Mouse (Mus musculus): ENCODE data around the gene Carmil3. TPM values are rescaled to one million over a fixed set of nuclear protein-coding genes. Genes with fewer than 3 reads are reported as not detected.

The Carmil3 gene
- 2.8 and 3.1 TPM in 2 replicates for polyA plus RNA-seq (2014; fragmentation: Nextera tagmentation; extraction: Ambion mirVana)

DNA sequence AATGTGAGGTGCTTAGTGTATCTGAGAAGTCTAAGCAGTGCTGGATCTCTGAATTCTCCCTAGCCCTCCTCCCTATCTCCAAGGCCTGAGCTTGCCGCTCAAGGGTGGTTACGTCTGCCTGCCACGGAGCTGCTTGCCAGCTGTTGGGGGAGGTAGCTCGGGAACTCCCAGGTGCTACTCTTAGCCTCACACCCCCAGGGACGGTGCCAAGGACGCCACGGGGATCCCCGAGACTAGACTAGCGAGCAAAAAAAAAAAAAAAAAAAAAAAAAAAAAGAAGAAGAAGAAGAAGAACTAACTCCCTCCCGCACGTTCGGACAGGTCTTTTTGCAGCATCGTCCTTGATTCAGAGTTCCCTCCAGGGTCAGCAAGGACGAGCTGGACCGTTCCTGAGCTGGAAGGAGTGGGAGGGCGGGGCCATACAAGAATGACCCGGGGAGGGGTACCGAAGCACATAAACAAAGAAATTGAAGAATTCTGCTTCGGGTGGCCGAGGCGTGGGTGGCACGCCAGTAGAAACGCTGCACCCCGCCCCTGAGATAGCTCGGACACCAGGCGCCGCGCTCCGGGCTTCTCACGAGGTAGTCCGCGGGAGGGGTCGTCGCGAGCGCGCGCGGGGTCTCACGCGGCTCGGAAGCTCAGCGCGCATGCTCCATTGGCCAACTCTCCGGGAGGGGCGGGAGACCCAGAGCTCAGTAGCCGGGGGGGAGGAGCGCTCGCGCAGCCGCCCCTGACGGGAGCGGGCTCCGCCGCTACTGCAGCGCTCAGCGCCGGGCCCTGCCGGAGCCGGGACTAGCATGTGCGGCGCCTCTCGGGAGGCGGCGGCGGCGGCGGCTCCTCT is at the start of gene Carmil3:
Gene Carmil3, plus strand, starts transcription at position 291 of the 841 bp plus-strand sequence.
- Histone ChIP-seq H3K27ac (ENCODE audit: low read depth) (peak within 1 kb of the TSS; percentile 46; the same call in 1 of the 2 replicates), H3K27me3 (ENCODE audit: insufficient read depth, low read length) (no peaks in the 10 kb centered on the region), H3K36me3 (ENCODE audit: insufficient read depth) (peaks cover 19% of the 10 kb centered on the region; the same call in 1 of the 2 replicates), H3K4me3 (ENCODE audit: low read depth, low read length) (peak within 1 kb of the TSS; percentile 66), H3K9ac (peak within 1 kb of the TSS; percentile 53), H3K4me1 (ENCODE audit: insufficient read depth) (peaks cover 4% of the 10 kb centered on the region; the same call in 1 of the 2 replicates), H3K9me3 (ENCODE audit: low read depth, low read length) (no peaks in the 10 kb centered on the region), H3K4me2 (peak within 1 kb of the TSS; percentile 99)
- WGBS = under 1% methylated on average over 62 of the region's 68 CpGs
- peak; percentile 86 for DNase-seq
- ATAC-seq (ENCODE audit: insufficient read depth) = peak; percentile 86
- TF ChIP-seq CTCF (IDR thresholded peaks at IDR 0.05; ENCODE audit: low read depth) = no peak

DNA sequence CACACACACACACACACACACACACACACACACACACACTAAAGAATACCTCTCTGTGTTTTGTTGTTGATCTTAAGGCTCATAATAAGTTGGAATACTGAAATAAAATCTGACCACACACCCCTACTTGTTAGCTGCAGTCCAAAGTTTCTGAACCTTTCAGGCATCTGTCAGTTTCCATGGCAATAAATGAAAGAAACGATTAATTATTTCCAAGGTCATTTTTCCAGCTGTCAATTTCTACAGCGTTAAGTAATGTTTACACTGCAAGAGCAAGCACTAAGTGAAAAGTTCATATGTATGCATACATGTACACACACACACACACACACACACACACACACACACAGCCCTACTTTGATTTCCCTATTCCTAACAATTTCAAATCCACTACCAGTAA is 32.8 kb upstream of the Carmil3 start:
- no peak overlapping the region for H3K27ac ChIP-seq (ENCODE audit: low read depth)
- H3K27me3 ChIP-seq (ENCODE audit: insufficient read depth, low read length) = no peaks in the 10 kb centered on the region
- DNase-seq (no peak), ATAC-seq (ENCODE audit: insufficient read depth) (no peak)
- H3K9me3 ChIP-seq (ENCODE audit: low read depth, low read length) = no peaks in the 10 kb centered on the region; the same call in 1 of the 2 replicates
- no peak overlapping the region for H3K4me2 ChIP-seq
- 49% methylated on average over 2 of the region's 2 CpGs for WGBS
- no peak for TF ChIP-seq CTCF (IDR thresholded peaks at IDR 0.05; ENCODE audit: low read depth)
- H3K4me1 ChIP-seq (ENCODE audit: insufficient read depth) = no peaks in the 10 kb centered on the region
- no peaks in the 10 kb centered on the region for H3K36me3 ChIP-seq (ENCODE audit: insufficient read depth)
- no peak overlapping the region for H3K4me3 ChIP-seq (ENCODE audit: low read depth, low read length)
- no peak overlapping the region for H3K9ac ChIP-seq

DNA sequence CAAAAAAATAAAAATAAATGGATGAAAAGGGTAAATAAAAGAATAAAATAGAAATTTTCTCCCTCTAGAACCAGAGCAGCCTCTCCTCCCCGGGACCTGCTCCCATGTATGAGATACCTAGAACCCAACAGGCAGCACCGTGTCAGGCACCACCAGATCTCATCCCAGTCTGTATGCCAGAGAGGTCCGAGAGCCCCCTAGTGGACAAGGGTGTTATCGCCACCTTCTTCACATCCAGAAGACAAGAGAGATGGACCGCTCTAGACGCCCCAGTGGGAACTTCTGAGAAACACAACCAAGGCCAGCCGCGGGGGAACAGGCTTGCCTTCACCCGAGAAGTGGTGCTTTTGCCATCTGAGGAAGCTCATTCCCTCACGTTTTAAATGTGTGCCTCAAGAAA is 32.2 kb upstream of the Carmil3 start:
- Histone ChIP-seq H3K9ac (no peak overlapping the region), H3K9me3 (ENCODE audit: low read depth, low read length) (no peaks in the 10 kb centered on the region; the same call in 1 of the 2 replicates), H3K4me1 (ENCODE audit: insufficient read depth) (no peaks in the 10 kb centered on the region), H3K36me3 (ENCODE audit: insufficient read depth) (no peaks in the 10 kb centered on the region), H3K4me2 (no peak overlapping the region), H3K27me3 (ENCODE audit: insufficient read depth, low read length) (no peaks in the 10 kb centered on the region), H3K27ac (ENCODE audit: low read depth) (no peak overlapping the region), H3K4me3 (ENCODE audit: low read depth, low read length) (no peak overlapping the region)
- DNase-seq (peak; percentile 86), ATAC-seq (ENCODE audit: insufficient read depth) (no peak)
- 21% methylated on average over 10 of the region's 10 CpGs for WGBS
- TF ChIP-seq CTCF (IDR thresholded peaks at IDR 0.05; ENCODE audit: low read depth) = peak; percentile 83

DNA sequence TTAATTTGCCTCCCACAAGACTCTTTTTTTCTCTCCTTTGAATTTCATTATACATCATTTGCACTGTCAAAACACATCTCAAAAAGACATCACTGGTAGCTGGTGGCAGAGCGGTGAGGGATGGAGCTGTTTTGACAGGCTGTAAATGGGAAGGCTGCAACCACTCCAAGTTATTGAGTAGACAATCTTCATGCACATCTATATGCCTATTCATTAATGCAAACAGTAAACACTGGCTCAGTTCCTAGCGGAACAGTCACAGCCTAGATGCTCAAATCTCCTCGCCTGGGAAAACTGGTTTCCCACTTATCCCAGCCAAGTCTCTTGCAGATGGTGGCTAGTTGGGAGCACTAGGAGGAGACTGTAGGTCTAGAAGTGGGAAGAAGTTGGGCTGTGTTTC is 31.7 kb upstream of the Carmil3 start:
- no peaks in the 10 kb centered on the region for H3K36me3 ChIP-seq (ENCODE audit: insufficient read depth)
- no peak for ATAC-seq (ENCODE audit: insufficient read depth)
- no peaks in the 10 kb centered on the region for H3K4me1 ChIP-seq (ENCODE audit: insufficient read depth)
- H3K27ac ChIP-seq (ENCODE audit: low read depth) = no peak overlapping the region
- TF ChIP-seq CTCF (IDR thresholded peaks at IDR 0.05; ENCODE audit: low read depth) = no peak
- H3K4me2 ChIP-seq = no peak overlapping the region
- WGBS = 70% methylated on average over 3 of the region's 3 CpGs
- no peaks in the 10 kb centered on the region; the same call in 1 of the 2 replicates for H3K9me3 ChIP-seq (ENCODE audit: low read depth, low read length)
- no peaks in the 10 kb centered on the region for H3K27me3 ChIP-seq (ENCODE audit: insufficient read depth, low read length)
- no peak overlapping the region for H3K4me3 ChIP-seq (ENCODE audit: low read depth, low read length)
- DNase-seq = no peak
- H3K9ac ChIP-seq = no peak overlapping the region

DNA sequence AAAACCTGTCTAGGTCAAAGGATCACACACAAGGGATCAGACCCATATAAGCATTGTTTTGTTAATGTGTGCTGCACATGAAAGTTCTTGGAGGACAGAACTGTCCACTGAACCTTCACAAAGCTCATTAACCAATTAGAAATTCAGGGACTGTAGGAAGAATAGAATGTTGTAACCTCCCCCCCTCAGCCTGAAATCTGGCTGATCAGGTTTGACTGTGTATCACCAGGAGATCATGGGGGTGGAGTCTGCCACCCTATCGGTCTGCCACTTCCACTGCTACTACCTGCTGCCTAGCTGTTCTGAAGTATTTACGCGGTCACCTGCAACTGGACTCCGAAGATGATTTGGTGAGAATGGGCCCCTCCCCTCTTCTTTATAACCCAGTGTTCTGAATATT is 30.7 kb upstream of the Carmil3 start:
- Histone ChIP-seq H3K9ac (no peak overlapping the region), H3K4me2 (no peak overlapping the region), H3K36me3 (ENCODE audit: insufficient read depth) (no peaks in the 10 kb centered on the region), H3K27me3 (ENCODE audit: insufficient read depth, low read length) (no peaks in the 10 kb centered on the region), H3K4me1 (ENCODE audit: insufficient read depth) (no peaks in the 10 kb centered on the region), H3K4me3 (ENCODE audit: low read depth, low read length) (no peak overlapping the region), H3K27ac (ENCODE audit: low read depth) (no peak overlapping the region), H3K9me3 (ENCODE audit: low read depth, low read length) (no peaks in the 10 kb centered on the region; the same call in 1 of the 2 replicates)
- TF ChIP-seq CTCF (IDR thresholded peaks at IDR 0.05; ENCODE audit: low read depth) = no peak
- ATAC-seq (ENCODE audit: insufficient read depth) (peak; percentile 44; the same call in 1 of the 2 replicates), DNase-seq (no peak)
- WGBS = 55% methylated on average over 4 of the region's 4 CpGs

DNA sequence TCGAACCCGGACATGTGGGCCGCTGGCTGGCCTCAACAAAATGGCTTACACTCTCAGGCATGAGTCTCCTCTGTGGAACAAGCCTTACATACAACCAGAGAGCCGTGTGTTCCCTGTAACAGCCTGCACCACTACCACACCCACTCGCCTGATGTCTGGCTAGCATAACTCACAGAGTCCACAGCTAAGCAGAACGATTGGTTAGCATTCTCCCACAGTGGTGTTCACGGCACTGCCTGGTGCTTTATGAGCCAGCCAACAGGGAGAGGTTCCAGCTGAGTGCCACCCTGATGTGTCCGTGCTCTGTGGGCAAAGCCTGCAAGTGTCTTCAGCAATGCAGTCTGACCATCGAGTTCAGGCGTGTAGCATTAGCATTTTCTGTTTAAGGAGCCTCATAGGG is 30.2 kb upstream of the Carmil3 start:
- TF ChIP-seq CTCF (IDR thresholded peaks at IDR 0.05; ENCODE audit: low read depth) = no peak
- no peak overlapping the region for H3K9ac ChIP-seq
- no peak overlapping the region for H3K4me3 ChIP-seq (ENCODE audit: low read depth, low read length)
- H3K36me3 ChIP-seq (ENCODE audit: insufficient read depth) = no peaks in the 10 kb centered on the region
- WGBS = 64% methylated on average over 10 of the region's 10 CpGs
- DNase-seq (no peak), ATAC-seq (ENCODE audit: insufficient read depth) (no peak)
- H3K4me2 ChIP-seq = no peak overlapping the region
- H3K27me3 ChIP-seq (ENCODE audit: insufficient read depth, low read length) = no peaks in the 10 kb centered on the region
- H3K9me3 ChIP-seq (ENCODE audit: low read depth, low read length) = no peaks in the 10 kb centered on the region; the same call in 1 of the 2 replicates
- no peaks in the 10 kb centered on the region for H3K4me1 ChIP-seq (ENCODE audit: insufficient read depth)
- H3K27ac ChIP-seq (ENCODE audit: low read depth) = no peak overlapping the region

DNA sequence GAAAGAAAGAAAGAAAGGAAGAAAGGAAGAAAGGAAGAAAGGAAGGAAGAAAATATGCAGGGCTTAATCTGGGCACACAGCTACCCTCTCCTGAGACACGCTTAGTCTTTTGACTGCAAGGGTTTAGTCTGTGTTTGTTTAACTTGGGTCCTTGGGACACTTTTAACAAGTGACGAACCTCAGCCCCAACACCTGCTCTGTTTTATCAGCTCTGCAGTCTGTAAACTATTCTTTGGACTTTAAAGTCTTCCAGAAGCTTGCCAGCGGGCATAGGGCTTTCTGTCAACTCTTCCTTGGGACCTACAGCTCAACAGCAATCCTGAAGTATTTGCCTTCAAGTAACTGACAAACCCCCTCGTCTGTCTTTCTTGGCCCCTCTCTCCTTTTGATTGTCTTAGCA is 28.7 kb upstream of the Carmil3 start:
- H3K9ac ChIP-seq = no peak overlapping the region
- H3K4me1 ChIP-seq (ENCODE audit: insufficient read depth) = no peaks in the 10 kb centered on the region
- ATAC-seq (ENCODE audit: insufficient read depth) = no peak
- DNase-seq = no peak
- H3K27me3 ChIP-seq (ENCODE audit: insufficient read depth, low read length) = no peaks in the 10 kb centered on the region; the same call in 1 of the 2 replicates
- no peak overlapping the region for H3K4me2 ChIP-seq
- H3K36me3 ChIP-seq (ENCODE audit: insufficient read depth) = no peaks in the 10 kb centered on the region
- no peaks in the 10 kb centered on the region for H3K9me3 ChIP-seq (ENCODE audit: low read depth, low read length)
- 13% methylated on average over 4 of the region's 4 CpGs for WGBS
- no peak overlapping the region for H3K27ac ChIP-seq (ENCODE audit: low read depth)
- TF ChIP-seq CTCF (IDR thresholded peaks at IDR 0.05; ENCODE audit: low read depth) = no peak
- no peak overlapping the region for H3K4me3 ChIP-seq (ENCODE audit: low read depth, low read length)
